Mouse (Mus musculus): ENCODE measurements around the gene Adamts18. TPM values are rescaled to one million over a fixed set of nuclear protein-coding genes. Genes with fewer than 3 reads are reported as not detected.
A peak's percentile ranks its signal among the peaks of the same experiment; 100 is the strongest.

Gene Adamts18
- polyA plus RNA-seq, 1 experiment from 2014 or later: 5.1 TPM

DNA sequence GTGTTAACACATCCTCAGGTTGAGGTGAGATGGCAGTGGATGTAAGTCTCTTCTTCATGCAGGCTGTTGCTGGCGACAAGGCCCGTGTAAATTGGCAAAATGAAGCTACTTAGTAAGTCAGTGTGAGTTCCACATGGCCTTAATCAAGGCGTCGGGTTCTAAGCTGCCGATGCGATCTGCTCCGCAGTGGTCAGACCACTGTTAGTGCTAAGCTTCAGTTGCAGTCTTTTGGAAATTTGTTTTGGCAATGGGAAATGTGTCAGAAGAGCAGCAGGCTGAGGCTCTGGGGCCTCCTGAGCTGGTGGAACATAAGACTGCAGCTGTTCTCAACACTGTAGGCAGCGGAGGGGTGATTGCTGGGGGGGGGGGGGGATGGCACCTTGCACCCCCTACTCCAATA, 182.6 kb downstream of the Adamts18 start:
- H3K27me3 ChIP-seq (ENCODE audit: low read depth, poor library complexity, severe bottlenecking): peaks cover 46% of the 10 kb centered on the region; the same call in 1 of the 2 replicates
- DNase-seq (ENCODE audit: low spot score): no peak
- no peak overlapping the region for H3K4me3 ChIP-seq
- no peaks in the 10 kb centered on the region for H3K36me3 ChIP-seq
- H3K9me3 ChIP-seq (replicated peaks): no peaks in the 10 kb centered on the region
- H3K27ac ChIP-seq: no peak overlapping the region
- peaks cover 16% of the 10 kb centered on the region for H3K4me1 ChIP-seq
- 53% methylated on average over 8 of the region's 8 CpGs for WGBS

DNA sequence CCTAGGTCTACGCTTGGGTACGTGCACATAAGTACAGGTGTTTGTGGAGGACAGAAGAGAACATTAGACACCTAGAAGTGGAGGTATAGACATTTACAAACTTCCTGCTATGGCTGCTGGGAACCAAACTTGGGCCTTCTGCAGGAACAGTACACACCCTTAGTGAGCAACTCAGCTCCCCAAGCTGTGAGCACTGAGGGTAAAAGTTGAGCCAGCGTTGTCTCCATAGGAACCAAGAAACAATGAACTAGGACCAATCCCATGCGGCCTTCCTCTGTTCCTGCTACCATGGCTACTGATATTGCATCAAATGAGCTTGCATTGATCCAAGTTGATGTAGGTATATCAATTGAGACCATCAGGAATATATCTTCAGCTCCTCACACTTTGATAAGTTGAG, 183.5 kb downstream of the Adamts18 start:
- no peak overlapping the region for H3K27ac ChIP-seq
- no peak for DNase-seq (ENCODE audit: low spot score)

DNA sequence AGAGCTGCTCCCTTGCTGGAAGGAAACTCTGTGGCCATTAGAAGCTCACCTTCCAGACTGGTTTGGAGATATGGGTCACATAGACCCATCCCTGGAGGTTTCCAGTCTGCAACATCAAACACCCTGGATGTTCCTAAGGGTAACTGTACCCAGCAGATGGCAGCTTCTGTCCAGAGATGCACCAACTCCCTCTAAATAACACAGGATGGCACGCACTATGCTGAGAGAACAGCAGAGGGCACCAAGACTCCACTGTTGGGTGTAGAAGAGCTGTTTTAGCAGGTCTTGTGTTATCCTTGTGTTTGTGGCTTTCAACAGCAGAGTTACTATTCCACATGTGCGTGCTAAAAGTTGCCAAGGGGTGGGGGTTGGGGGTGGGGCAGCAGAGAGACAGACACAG, 184.0 kb downstream of the Adamts18 start:
- 5% methylated on average over 2 of the region's 2 CpGs for WGBS

More for the DNA sequence above, 183.5 kb downstream of the Adamts18 start:
- H3K36me3 ChIP-seq: no peaks in the 10 kb centered on the region
- peaks cover 16% of the 10 kb centered on the region for H3K4me1 ChIP-seq
- H3K4me3 ChIP-seq: no peak overlapping the region
- peaks cover 39% of the 10 kb centered on the region; the same call in 1 of the 2 replicates for H3K27me3 ChIP-seq (ENCODE audit: low read depth, poor library complexity, severe bottlenecking)
- WGBS: 77% methylated on average over 4 of the region's 4 CpGs
- H3K9me3 ChIP-seq (replicated peaks): no peaks in the 10 kb centered on the region

DNA sequence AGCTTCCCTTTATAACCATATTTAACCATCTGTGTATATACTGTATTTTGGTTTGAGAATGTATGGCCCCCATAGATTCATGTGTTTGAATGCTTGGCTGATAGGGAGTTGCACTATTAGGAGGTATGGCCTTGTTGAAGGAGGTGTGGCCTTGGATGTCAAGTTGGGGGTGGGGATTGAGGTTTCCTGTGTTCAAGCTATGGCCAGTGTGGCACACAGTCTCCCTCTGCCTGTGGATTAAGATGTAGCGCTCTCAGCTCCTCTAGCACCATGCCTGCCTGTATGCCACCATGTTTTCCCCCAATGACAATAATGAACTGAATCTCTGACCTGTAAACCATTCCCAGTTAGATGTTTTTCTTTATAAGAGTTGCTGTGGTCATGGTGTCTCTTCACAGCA, 188.4 kb downstream of the Adamts18 start:
- Histone ChIP-seq H3K36me3 (no peaks in the 10 kb centered on the region), H3K9me3 (replicated peaks) (no peaks in the 10 kb centered on the region), H3K4me3 (no peak overlapping the region), H3K27ac (no peak overlapping the region), H3K27me3 (ENCODE audit: low read depth, poor library complexity, severe bottlenecking) (no peaks in the 10 kb centered on the region), H3K4me1 (no peaks in the 10 kb centered on the region)
- WGBS: 97% methylated on average over 1 of the region's 1 CpGs
- DNase-seq (ENCODE audit: low spot score): no peak

More for the DNA sequence above, 184.0 kb downstream of the Adamts18 start:
- H3K27ac ChIP-seq: no peak overlapping the region
- H3K4me1 ChIP-seq: peaks cover 16% of the 10 kb centered on the region
- H3K36me3 ChIP-seq: no peaks in the 10 kb centered on the region
- no peak overlapping the region for H3K4me3 ChIP-seq
- H3K9me3 ChIP-seq (replicated peaks): no peaks in the 10 kb centered on the region
- peak; percentile 84 for DNase-seq (ENCODE audit: low spot score)
- peaks cover 34% of the 10 kb centered on the region; the same call in 1 of the 2 replicates for H3K27me3 ChIP-seq (ENCODE audit: low read depth, poor library complexity, severe bottlenecking)

DNA sequence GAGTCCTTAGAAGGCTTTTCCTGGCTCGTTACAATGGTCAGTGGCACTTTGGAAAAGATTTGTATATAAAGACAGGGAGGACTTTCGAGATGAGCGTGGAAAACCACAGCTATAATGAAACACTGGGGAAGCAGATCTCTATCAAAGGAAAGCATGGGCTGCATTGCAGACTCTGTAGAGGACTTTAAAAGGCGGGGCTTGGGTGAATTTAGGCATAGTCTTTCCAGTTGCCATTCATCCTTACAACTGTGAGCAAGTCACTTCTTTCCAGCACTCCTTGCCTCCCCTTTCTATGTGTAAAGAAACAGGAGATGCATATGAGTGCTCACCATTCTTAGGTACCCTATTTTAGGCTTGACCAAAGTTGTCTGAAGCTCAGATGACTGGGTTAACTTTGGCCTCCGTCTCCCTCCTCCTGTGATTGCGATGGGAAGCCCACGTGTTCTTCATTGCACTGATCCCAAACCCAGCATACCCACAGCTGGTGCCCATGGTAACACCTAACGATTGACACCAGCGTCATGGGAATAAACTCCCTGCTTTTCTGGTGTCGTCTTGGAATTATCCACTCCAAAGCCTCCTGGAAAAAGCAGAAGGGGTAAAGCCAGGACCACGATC, 191.7 kb downstream of the Adamts18 start:
- Histone ChIP-seq H3K36me3 (no peaks in the 10 kb centered on the region), H3K4me3 (no peak overlapping the region), H3K27ac (no peak overlapping the region), H3K27me3 (ENCODE audit: low read depth, poor library complexity, severe bottlenecking) (0 out of 2 replicates have a peak, but pooled peaks cover 6% of the 10 kb centered on the region), H3K4me1 (no peaks in the 10 kb centered on the region), H3K9me3 (replicated peaks) (no peaks in the 10 kb centered on the region)
- 83% methylated on average over 11 of the region's 11 CpGs for WGBS
- no peak for DNase-seq (ENCODE audit: low spot score)

DNA sequence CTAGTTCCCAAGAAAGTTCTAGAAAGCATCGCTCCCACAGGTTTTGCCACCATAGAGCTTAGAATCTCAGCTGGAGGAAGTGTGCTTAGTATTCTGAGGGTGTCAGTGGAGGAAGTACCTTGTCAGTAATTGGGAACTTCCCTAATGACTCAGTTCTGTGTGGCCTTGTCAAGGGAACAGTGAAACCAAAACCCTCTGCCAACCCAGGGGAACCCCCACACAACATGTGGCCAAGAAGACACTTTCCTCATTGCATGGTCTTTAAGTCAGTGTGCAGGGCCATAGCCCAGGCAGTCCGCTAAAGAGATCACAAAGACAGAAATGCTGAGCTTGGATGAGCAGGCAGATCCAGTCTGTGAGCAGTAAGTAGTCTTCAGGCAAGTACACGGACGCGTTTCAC, 192.4 kb downstream of the Adamts18 start:
- Histone ChIP-seq H3K9me3 (replicated peaks) (no peaks in the 10 kb centered on the region), H3K36me3 (no peaks in the 10 kb centered on the region), H3K27me3 (ENCODE audit: low read depth, poor library complexity, severe bottlenecking) (0 out of 2 replicates have a peak, but pooled peaks cover 11% of the 10 kb centered on the region), H3K4me1 (no peaks in the 10 kb centered on the region), H3K27ac (no peak overlapping the region), H3K4me3 (no peak overlapping the region)
- no peak for DNase-seq (ENCODE audit: low spot score)
- 93% methylated on average over 5 of the region's 5 CpGs for WGBS

DNA sequence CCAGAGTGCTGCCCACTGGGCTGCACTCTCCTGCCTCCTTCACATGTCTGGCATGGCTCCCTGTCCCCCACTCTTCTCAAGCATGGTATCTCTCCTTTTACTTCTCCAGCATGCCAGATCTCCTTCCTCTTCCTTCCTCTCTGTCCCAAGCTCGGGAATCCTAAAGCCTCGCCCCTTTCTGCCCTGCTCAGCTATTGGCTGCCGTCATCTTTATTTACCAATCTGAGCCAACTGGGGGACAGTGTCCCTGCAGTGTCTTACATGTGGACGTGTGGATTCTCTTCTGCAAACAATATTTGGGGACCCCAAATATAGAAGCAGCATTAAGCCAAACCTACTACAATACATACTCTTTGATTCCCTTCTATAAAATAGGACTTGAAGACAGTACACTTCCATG, 195.4 kb downstream of the Adamts18 start:
- Histone ChIP-seq H3K9me3 (replicated peaks) (no peaks in the 10 kb centered on the region), H3K27me3 (ENCODE audit: low read depth, poor library complexity, severe bottlenecking) (0 out of 2 replicates have a peak, but pooled peaks cover 11% of the 10 kb centered on the region), H3K36me3 (no peaks in the 10 kb centered on the region), H3K4me1 (no peaks in the 10 kb centered on the region), H3K27ac (no peak overlapping the region), H3K4me3 (no peak overlapping the region)
- 57% methylated on average over 4 of the region's 4 CpGs for WGBS
- DNase-seq (ENCODE audit: low spot score): no peak

DNA sequence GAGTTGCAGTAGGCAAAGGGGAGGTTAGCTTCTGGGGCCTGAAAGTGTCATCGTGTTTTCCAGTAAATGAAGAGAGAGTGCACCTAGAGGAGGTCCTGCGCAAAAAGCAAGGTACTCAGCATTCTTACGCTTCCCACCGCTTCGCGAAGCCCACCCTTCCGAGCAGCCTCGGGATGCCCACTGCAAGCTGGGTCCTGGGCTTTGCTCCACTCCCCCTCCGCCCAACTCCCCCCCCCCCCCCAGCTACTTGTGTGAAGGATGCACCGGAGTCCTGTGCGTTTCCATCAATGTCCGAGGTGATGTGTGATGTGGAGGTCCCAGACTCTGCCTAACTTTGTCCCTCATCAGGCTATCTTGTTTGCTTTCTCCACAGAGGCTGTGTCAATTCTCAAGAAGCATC, 196.1 kb downstream of the Adamts18 start:
- no peak for DNase-seq (ENCODE audit: low spot score)
- H3K36me3 ChIP-seq: no peaks in the 10 kb centered on the region
- WGBS: 82% methylated on average over 12 of the region's 12 CpGs
- no peak overlapping the region for H3K4me3 ChIP-seq
- H3K27ac ChIP-seq: no peak overlapping the region
- H3K4me1 ChIP-seq: no peaks in the 10 kb centered on the region
- 0 out of 2 replicates have a peak, but pooled peaks cover 11% of the 10 kb centered on the region for H3K27me3 ChIP-seq (ENCODE audit: low read depth, poor library complexity, severe bottlenecking)
- no peaks in the 10 kb centered on the region for H3K9me3 ChIP-seq (replicated peaks)

Other genes with a start within 250 kb of the Adamts18 start
- gene Mon1b, start 213.2 kb downstream of the Adamts18 start, polyA plus RNA-seq (2016; fragmentation: Nextera tagmentation; extraction: Ambion mirVana): 7.4 and 7.7 TPM in 2 replicates
- gene Syce1l, start 205.5 kb downstream of the Adamts18 start, polyA plus RNA-seq (2016; fragmentation: Nextera tagmentation; extraction: Ambion mirVana): not detected in 2 replicates

All from limb, embryonic 10.5 days (tissue).